Mouse (Mus musculus): ENCODE data around the gene Ak2. TPM values are rescaled to one million over a fixed set of nuclear protein-coding genes. Genes with fewer than 3 reads are reported as not detected.

The Ak2 gene
- polyA plus RNA-seq, 1 experiment = 129 TPM

DNA sequence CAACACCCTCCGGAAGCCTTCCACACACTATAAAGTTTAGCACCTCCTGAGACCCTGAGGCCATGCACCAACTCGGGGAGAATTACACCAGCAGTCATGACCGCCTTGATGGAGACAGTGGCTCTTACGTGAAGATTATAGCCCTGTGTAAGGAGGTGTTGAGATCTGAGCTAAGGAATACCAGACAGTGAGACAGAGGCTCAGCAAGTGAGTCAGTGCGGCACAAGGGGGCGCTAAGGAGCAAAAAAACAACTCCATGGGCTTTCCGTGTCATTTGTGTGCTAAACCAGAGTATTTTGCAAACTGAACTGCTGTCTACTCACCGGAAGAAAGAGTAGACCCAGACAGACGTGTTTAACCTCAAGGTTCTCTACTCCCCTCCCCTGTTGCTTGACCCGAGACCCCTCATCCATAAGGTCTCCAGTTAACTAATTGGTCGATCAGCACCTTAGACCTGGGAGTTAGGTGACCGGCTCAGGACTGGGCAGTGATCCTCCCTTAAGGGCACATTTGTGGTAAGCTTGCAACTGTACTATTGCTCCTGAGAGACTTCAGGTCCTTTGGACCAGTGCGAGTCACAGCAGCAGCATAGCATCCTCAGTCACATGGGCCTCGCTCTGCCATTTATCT, 20.6 kb upstream of the Ak2 start:
- DNase-seq (ENCODE audit: low read depth) = no peak

DNA sequence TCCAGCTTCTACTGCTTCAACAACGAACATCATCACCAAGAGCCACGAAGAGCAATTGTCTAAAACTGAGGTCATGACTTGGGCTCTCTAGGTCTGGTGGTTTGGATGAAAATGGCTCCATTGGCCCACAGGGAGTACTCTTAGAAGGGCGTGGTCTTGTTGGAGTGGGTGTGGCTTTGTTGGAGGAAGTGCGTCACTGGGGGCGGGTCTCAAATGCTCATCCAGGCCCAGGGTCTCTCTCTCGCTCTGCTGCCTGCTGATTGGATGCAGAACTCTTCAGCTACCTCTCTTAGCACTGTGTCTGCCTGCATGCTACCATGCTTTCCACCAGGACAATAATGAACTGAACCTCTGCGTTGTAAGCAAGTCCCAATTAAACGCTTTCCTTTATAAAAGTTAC, 17.1 kb upstream of the Ak2 start:
- no peak for DNase-seq (ENCODE audit: low read depth)

DNA sequence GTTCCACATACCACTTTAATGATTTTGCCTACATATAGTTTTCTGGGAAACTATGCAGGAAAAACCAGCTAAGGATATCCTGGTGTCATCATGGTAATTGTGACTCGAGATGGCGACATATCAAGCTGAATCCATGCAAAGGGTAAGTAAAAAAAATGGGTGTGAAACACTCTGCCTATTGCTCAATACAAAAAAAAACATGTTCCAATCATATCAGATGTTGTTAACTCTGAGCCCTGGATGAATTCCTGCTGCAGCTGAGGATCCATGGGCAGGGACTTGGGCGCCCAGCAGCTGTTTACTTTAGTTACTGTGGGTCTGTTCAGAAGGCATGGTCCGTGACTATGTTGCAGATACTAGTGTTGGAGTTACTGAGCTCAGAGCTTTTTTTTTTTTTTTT, 15.2 kb upstream of the Ak2 start:
- DNase-seq (ENCODE audit: low read depth) = no peak

DNA sequence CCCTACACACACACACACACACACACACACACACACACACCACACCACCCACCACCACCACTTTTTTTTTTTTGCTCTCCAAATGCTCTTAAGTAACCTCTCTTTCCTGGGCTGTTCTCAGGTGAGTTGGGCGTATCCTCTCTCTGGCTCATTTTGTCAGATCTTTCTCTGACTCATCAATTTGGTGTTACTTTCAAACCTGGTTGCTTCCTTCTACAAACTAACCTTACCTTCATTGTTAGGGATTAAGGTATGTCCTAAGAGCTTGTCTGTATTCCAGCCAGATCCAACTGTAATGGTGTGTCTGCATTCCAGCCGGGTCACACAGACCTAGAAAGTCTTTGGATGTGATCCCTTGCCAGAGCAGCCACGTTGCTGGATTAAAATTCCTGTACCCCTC, 14.5 kb upstream of the Ak2 start:
- DNase-seq (ENCODE audit: low read depth) = peak; percentile 81

DNA sequence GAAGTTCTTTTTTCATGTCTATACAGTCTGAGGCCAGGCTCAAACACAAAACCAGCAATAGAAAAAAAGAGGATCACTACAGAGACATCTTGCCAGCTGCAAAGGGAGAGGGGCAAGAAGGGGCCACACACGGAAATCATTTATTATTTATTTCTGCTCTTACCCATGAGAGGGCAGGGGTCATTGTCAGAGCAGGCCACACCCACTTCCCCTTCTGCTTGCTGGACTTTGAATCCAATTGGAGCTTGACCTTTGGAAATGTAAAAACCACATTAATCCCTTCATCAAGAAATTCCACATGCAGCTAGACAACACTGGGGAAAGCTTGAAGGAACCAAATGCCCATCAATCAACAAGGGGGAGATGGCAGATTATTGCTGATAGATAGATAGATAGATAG, 13.1 kb upstream of the Ak2 start:
- DNase-seq (ENCODE audit: low read depth) = no peak

DNA sequence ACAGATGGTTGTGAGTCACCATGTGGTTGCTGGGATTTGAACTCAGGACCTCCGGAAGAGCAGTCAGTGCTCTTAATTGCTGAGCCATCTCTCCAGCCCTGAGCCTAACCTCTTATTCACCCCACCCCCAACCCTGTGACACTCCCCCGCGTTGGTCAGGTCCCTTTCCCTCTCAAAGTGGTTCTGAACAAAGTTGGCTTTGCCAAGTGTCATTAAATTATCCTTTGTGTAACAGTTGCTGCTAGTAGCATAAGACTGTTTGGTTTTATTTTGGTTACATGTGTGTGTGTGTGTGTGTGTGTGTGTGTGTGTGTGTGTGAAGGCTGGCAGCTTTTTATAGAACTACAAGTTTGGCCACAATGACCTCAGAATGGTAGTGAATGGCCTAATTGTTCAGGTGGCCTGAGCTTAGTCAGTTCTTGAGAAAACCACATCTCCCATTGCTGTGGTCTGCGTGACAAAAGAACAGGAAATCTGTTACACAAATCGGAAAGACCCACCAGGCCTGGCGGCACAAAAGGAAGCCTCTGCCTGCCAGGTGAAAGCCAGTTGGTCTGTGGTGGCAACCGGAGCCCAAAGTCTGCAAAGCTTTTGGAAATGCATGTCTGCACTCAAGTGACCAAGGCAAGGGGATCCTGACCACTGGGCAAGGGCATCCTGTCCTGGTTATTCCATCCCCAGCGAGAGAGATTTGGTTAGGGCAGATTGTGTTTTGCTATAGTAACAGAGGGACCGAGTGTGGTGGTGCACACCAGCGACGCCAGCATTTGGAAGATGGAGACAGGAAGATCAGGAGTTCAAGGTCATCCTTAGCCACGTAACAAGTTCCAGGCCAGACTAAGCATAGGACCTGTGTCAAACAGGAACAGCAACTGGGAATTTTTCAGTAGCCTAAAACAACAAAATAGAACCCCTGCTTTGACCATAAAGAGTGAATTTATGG, 10.6 kb upstream of the Ak2 start:
- no peak for DNase-seq (ENCODE audit: low read depth)

DNA sequence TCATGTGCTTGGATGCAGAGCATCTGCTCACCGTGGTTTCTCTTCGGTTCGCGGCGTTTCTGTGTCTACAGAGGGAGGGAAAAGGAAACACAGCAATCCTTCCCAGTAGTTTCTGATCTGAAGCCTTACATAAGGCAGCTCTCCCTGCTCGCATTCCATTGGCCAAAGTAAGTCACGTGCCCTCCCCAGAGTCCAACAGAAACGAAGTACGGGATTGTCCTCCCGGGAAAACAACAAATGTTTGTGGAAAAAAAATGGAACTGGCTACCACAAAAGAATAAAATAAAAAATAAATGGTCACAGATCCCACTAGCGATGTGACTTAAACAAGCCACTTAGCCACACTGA, 10.0 kb upstream of the Ak2 start:
- DNase-seq (ENCODE audit: low read depth) = no peak

DNA sequence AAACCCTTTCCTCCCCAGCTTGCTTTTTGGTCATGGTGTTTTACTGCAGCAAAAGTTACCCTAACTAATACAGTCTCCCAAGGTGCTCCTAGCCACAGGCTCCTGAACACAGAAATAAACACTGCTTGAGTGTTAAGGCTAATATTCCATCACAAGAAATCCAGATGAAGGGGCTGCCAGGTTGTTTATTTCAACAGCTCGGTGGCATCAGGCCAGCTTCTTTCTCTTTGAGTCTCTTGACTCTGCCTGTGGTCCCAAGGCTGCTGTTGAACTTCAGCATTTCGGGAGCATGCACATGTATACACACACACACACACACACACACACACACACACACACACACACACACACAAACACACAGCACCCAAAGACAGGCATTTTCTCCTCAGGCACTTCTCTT, 8.6 kb upstream of the Ak2 start:
- DNase-seq (ENCODE audit: low read depth) = no peak

DNA sequence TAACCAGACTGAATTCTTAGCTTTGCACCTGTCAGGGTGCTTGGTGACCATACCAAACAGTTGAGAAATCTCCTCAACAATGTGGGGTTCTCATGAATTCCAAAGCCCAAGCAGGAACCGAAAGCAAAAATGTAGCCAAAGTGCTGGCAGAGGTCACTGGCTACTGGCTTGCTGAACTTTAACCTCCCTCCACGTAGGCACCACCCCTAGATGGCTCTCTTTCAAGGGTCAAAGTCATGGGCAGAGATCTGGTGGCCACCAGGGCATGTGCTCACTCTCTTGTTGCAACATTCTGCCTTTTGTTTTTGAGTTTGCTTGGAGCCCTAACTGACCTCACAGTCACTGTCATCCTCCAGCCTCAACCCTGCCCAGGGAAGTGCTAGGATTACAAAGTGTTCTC, 8.1 kb upstream of the Ak2 start:
- no peak for DNase-seq (ENCODE audit: low read depth)

DNA sequence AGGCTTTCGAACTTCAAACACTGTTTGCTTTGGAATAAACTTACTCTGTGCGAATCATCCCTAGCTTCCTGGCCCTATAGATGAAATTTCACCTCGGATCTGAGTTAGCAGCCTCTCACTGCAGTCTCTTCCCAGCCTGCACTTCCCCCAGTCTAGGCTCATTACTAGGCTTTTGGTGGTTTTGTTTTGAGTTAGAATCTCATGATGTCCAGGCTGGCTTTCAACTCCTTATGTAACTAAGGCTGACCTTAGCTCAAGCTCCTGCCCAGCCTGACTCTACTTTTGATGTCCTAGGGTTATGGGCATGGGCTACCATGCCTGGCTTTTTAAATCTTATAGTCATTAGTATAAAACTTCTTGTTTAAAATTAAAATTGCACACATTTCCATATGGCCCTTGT, 7.2 kb upstream of the Ak2 start:
- no peak for DNase-seq (ENCODE audit: low read depth)

DNA sequence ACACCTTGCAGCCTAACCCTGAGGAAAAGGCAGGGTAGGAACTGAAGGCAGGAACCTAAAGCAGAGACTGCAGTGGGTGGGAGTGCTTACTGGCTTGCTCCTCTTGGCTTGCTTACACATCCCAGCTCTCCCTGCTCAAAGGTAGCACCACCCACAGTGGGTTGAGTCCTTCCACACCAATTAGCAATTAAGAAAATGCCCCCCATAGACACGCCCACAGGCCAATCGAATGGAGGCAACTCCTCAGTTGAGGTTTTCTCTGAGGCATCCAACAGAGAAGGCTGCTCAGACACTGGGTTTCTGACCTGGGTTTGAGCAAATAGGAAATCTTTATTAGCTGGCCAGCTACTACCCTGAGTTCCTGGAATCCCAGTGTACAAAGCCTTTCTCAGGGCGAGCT, 2.8 kb upstream of the Ak2 start:
- DNase-seq (ENCODE audit: low read depth) = no peak

DNA sequence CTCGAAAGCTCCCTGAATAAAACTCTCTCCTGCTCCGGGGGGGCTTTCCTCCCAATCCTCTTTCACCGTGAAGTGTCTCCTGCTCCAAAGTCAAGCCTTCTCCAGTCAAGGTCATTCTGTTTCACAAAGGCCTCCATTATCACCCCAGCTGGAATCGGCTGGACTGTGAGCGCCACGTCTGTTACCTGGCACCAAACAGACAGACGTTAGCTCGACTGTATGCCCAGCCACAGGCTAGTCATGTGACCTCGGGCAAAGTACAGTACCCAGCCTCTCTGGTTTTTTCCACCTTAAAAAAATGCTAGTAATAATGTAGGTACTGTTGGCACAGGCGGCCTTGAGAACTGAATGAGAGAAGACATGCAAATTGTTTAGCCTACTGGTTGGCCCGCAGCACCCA, 2.1 kb upstream of the Ak2 start:
- no peak for DNase-seq (ENCODE audit: low read depth)

DNA sequence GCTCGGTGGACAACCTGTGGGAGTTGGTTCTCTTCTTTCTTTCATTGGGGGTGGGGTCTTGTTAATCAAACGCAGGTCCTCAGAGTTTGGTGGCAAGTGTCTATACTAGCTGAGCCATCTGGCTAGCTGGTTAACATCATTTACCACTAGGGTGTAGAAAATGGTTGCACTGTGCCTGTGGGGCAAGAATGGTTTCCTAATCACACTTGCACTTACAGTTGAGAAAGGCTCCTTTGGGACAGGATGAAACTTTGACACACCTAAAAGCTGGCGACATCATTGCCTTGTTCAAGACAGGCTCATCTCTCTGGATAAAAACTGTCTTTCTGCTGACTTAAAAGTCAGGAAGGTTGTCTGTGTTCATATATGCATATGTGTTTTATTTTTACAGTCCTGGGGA, 418 bp downstream of the Ak2 start:
- no peak for DNase-seq (ENCODE audit: low read depth)

DNA sequence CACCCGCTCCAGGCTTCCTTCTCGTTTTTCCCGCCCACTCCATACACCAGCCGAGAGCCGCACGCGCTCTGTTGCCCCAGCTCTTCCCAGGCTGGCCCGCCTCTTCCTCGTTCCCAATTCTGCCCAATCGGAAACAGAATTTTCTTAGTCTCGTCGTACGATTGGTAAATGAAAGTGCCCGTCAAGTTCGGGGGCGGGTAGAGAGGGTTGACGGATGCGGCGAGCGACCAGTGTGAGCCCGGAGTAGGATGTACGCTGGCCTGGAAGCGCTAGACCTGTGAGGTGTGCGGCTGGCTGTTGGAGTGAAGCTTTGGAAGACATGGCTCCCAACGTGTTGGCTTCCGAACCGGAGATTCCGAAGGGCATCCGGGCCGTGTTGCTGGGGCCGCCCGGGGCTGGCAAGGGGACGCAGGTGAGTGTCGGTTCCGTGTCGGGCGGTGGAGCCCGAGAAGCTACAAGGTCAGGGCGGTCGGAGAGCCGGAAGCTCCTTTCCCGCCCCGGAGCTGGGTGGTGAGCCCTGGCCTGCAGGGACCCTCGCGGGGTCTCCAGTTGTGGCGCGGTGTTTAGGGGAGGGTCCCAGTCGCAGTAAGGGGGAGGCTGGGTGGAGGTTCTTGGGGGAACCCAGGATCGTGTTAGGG, 1.4 kb downstream of the Ak2 start:
- DNase-seq (ENCODE audit: low read depth) = peak; percentile 97

DNA sequence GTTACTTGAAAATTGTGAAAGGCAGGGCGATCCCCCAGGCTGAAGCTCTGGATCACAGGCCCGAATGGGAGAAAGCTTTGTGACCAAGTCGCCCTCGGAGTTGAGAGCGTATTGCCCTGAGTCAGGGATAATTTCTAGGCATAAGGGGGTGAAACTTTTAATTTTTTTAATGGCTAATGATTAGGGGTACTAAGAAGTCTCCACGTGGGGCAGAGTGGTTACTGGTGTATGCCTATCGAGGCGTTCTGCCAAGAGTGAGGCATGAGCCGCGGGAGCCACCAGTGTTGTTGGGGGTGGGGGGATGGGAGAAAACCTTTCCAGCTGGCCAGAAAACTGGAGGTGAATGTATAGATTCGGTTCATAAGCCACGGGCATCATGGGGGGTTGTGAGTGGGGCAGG, 1.9 kb downstream of the Ak2 start:
- no peak for DNase-seq (ENCODE audit: low read depth)

DNA sequence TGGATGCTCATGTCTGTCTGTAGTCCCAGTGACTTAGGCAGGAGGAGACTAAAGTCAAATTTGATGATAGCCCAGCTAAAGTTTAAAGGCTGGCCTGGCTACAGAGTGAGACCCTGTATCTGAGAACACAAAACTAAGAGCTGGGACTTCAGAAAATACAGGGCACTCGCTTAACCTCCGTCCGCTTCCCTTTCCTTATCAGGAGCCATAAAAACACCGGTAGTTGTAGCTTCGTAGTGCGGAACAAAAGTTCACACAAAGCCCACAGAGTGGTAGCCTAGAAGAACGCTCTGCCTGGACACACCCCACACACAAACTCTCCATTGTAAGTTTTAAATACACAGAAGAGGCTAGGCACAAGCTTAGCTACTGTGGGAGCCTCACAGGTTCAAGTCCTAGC, 3.5 kb downstream of the Ak2 start:
- DNase-seq (ENCODE audit: low read depth) = no peak

DNA sequence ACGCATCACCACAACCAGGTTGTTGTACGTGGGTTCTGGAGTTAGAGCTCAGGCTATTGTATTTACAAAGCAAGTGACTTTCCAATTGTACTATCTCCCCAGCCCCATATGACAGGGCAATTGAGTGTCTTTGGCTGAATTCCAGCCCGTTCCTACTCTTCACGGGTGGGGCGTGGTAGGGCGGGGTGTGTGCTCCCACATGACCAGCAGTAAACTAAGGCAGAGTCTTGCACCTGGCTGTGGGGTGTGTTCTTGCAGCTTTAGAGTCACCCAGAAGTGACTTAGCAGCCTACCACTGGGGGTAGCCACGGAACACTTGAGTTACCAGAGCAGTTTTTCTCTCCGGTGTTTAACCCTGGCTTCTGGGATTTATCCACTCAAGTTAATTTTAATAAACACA, 5.5 kb downstream of the Ak2 start:
- no peak for DNase-seq (ENCODE audit: low read depth)

DNA sequence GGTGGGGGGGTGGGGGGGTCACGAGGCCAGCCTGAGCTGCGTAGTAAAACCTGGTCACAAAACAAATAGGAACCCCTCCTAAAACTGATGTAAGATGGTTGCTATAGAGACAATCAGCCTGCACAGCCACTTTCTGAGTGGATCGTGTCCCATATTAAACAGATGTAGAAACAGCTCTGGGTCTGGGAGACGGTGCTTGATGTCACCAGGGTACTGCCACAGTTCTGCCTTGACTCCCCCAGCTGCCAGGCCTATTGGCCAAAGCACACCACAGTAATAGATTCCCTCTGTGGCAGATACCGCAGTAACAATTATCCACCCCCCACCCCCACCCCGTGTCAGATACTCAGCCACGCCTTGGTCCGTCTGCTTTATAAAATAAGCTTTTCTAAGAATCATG, 6.6 kb downstream of the Ak2 start:
- DNase-seq (ENCODE audit: low read depth) = no peak

DNA sequence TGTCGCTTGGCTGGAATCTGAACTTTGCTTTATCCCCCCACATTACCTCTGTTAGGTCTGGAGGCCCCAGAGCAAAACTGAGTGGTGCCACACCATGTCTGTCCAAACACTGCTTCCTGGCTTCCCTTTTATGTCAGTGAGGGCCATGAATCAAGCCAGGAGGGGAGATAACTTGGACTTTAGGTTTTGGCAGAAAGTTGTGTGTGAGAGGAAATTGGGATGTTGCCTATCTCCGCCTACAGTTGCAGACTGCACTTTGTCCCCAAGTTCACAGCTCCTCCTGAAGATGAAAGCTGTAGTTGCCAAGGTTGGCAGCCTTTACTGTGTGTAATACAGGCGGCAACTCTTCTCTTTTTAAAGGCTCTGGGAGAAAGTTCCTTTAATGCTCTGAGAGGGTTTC, 9.0 kb downstream of the Ak2 start:
- DNase-seq (ENCODE audit: low read depth) = no peak

DNA sequence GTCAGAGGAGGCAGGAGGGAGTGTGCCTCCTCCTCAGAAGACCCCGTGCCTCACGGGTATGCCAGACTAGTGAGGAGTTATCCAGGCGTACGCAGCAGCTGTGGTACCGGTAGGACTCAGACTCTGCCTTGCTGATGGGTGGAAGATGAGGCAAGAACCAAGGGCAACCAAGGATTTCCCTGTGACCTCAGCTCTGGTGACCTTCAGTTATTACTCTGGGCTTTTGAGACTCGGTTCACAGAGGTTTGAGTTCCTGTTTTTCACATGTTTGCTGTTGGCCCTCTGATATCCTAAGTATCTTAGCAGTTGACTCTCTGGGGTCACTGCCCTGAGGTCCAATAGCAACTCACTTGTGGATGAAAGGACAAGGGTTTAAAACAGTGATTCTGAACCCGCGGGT, 12.0 kb downstream of the Ak2 start:
- DNase-seq (ENCODE audit: low read depth) = no peak

DNA sequence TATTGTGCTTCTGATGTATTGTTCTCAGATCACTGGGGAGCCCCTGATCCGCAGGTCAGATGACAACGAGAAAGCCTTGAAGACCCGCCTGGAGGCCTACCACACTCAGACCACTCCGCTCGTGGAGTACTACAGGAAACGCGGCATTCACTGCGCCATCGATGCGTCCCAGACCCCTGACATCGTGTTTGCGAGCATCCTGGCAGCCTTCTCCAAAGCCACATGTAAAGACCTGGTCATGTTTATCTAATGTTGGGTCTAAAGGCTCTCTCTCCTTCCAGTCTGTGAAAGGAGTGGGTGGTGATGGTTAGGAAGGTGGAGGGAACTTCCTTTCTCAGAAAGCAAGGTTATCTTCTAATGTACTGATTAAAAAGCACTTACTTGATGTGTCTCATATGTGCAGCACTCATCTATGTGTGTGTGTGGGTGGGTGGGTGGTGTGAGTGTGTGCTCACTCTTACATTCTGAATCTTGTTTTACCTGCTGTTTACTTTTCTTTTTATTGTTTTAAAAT, 16.3 kb downstream of the Ak2 start:
- no peak for DNase-seq (ENCODE audit: low read depth)

DNA sequence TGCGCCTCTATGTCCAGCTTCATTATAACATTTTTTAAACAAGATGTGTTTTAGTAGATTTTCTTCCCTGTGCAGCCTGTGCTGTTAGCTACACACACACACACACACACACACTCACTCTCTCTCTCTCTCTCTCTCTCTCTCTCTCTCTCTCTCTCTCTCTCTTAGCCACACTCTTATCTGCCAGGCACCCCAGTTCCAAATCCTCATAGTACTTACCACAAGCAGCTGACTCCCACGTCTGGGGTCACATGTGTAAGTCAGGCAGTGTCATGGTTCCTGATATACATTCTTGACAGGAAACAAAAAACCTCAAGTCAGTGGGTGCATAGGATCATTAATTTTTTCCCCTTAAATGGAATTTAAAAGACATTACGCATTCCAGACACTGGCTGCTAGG, 16.9 kb downstream of the Ak2 start:
- no peak for DNase-seq (ENCODE audit: low read depth)

DNA sequence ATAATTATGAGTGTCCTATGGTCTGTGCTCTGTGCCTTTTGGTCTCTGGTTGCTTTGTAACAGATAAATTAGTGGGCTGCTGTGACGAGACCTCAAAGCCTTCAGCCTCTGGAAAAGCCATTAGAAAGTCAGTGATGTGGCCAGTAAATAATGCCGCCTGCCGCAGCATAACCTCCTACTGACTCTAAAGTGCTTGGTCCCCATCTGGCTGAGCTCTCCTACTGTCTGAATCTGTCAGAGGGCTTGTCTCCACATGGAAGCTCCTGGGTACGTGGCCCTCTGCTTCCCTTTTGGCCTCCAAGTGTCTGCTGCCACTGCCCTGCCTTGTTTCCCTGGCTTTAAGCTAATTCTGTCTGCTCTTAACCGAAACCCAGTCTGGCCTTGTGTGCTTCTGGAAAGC, 17.8 kb downstream of the Ak2 start:
- DNase-seq (ENCODE audit: low read depth) = no peak

Data from gonadal fat pad, adult 2 months (tissue).